8 mouse cellular contexts compared by ENCODE assay signal in genomic region chr8:123234918-123235519, GRCm38 (mm10). TPM values are rescaled to one million over a fixed set of nuclear protein-coding genes. Genes with fewer than 3 reads are reported as not detected.
DNase-seq lines count a peak whose midpoint lies in the region; ATAC-seq and TF ChIP-seq lines count a peak whose summit lies in the region.

No protein-coding gene starts in this region.

- no peaks in the 10 kb centered on the region for H3K36me3 ChIP-seq in ES-Bruce4 (ENCODE audit: control insufficient read depth, insufficient read depth, low read length, poor library complexity, severe bottlenecking)
- 0 out of 2 replicates have a peak, but pooled peaks cover 4% of the 10 kb centered on the region for H3K36me3 ChIP-seq in embryonic facial prominence, embryonic 13.5 days
- no peaks in the 10 kb centered on the region for H3K36me3 ChIP-seq in intestine, embryonic 14.5 days (ENCODE audit: control insufficient read depth, insufficient read depth, low read length)
- H3K36me3 ChIP-seq in liver, embryonic 14.5 days (replicated peaks; ENCODE audit: control insufficient read depth, insufficient read depth, low read depth) = no peaks in the 10 kb centered on the region
- H3K36me3 ChIP-seq in stomach, embryonic 14.5 days (ENCODE audit: control insufficient read depth, insufficient read depth, low read length) = peaks cover under 1% of the 10 kb centered on the region; the same call in 1 of the 2 replicates

- intact Hi-C loops in heart, postnatal 10 days (cut with DNase I) = no loop called here

- DNase-seq in heart, adult 11 months = peak; percentile 94
- no peak for DNase-seq in heart, postnatal 10 days
- DNase-seq in intestine, embryonic 14.5 days (ENCODE audit: low spot score) = no peak
- DNase-seq in liver, embryonic 14.5 days (ENCODE audit: low read depth in 3 of 3, low spot score in 3 of 3) = no peak
- no peak for DNase-seq in testis, postnatal 10 days (ENCODE audit: low spot score)

- H3K9me3 ChIP-seq in ES-Bruce4 (replicated peaks; ENCODE audit: control insufficient read depth, insufficient read depth, low read length, poor library complexity, severe bottlenecking) = no peaks in the 10 kb centered on the region
- H3K9me3 ChIP-seq in embryonic facial prominence, embryonic 13.5 days = no peaks in the 10 kb centered on the region
- H3K9me3 ChIP-seq in intestine, embryonic 14.5 days (ENCODE audit: control insufficient read depth, low read length) = no peaks in the 10 kb centered on the region
- no peaks in the 10 kb centered on the region for H3K9me3 ChIP-seq in liver, embryonic 14.5 days (ENCODE audit: control insufficient read depth, low read length)
- no peaks in the 10 kb centered on the region for H3K9me3 ChIP-seq in stomach, embryonic 14.5 days (ENCODE audit: control insufficient read depth, low read depth, low read length)

- ATAC-seq in embryonic facial prominence, embryonic 13.5 days (ENCODE audit: insufficient number of reproducible peaks, insufficient read depth, low FRiP score, low TSS enrichment, low read depth) = no peak
- peak; percentile 6; the same call in 1 of the 2 replicates for ATAC-seq in intestine, embryonic 14.5 days (replicated peaks; ENCODE audit: low FRiP score, low TSS enrichment, low read depth)
- ATAC-seq in liver, embryonic 14.5 days (ENCODE audit: insufficient read depth) = no peak
- no peak for ATAC-seq in stomach, embryonic 14.5 days (ENCODE audit: insufficient number of reproducible peaks, insufficient read depth, low FRiP score, low read depth)

- H3K27me3 ChIP-seq in ES-Bruce4 (ENCODE audit: control insufficient read depth, insufficient read depth, low read length, poor library complexity, severe bottlenecking) = no peaks in the 10 kb centered on the region
- peaks cover 43% of the 10 kb centered on the region for H3K27me3 ChIP-seq in embryonic facial prominence, embryonic 13.5 days
- H3K27me3 ChIP-seq in intestine, embryonic 14.5 days (replicated peaks; ENCODE audit: control insufficient read depth, insufficient read depth, low read length) = peaks cover 16% of the 10 kb centered on the region
- H3K27me3 ChIP-seq in liver, embryonic 14.5 days (ENCODE audit: control insufficient read depth, insufficient read depth, low read length) = peaks cover 12% of the 10 kb centered on the region
- H3K27me3 ChIP-seq in stomach, embryonic 14.5 days (ENCODE audit: control insufficient read depth, insufficient read depth, low read length) = no peaks in the 10 kb centered on the region

- H3K4me1 ChIP-seq in ES-Bruce4 (ENCODE audit: control insufficient read depth, insufficient read depth, low read length) = no peaks in the 10 kb centered on the region
- peaks cover 23% of the 10 kb centered on the region for H3K4me1 ChIP-seq in embryonic facial prominence, embryonic 13.5 days
- peaks cover 11% of the 10 kb centered on the region for H3K4me1 ChIP-seq in intestine, embryonic 14.5 days (replicated peaks; ENCODE audit: control insufficient read depth, insufficient read depth, low read length)
- peaks cover 7 to 10% of the 10 kb centered on the region in 2 experiments for H3K4me1 ChIP-seq in liver, embryonic 14.5 days (replicated peaks; ENCODE audit: control insufficient read depth in 2 of 2, insufficient read depth in 2 of 2, low read length in 1 of 2)
- peaks cover 9% of the 10 kb centered on the region; the same call in 1 of the 2 replicates for H3K4me1 ChIP-seq in stomach, embryonic 14.5 days (ENCODE audit: control insufficient read depth, insufficient read depth, low read length)

- TF ChIP-seq CTCF in ES-Bruce4 (IDR thresholded peaks at IDR 0.05; ENCODE audit: low read depth, low read length) = no peak
- TF ChIP-seq CTCF in liver, embryonic 14.5 days (IDR thresholded peaks at IDR 0.05; ENCODE audit: low read depth) = no peak

- TF ChIP-seq EP300 in ES-Bruce4 (IDR thresholded peaks at IDR 0.05; ENCODE audit: insufficient read depth, low read depth, low read length) = no peak
- no peak for TF ChIP-seq EP300 in liver, embryonic 14.5 days (IDR thresholded peaks at IDR 0.05; ENCODE audit: low read depth)

- peak overlapping the region; percentile 61; the same call in 1 of the 2 replicates for H3K4me3 ChIP-seq in ES-Bruce4 (ENCODE audit: low read depth, low read length)
- peak overlapping the region; percentile 59 for H3K4me3 ChIP-seq in embryonic facial prominence, embryonic 13.5 days
- peak overlapping the region; percentile 46 for H3K4me3 ChIP-seq in intestine, embryonic 14.5 days (ENCODE audit: low read depth, low read length)
- H3K4me3 ChIP-seq in liver, embryonic 14.5 days (ENCODE audit: insufficient read depth in 1 of 2, low read depth in 2 of 2, low read length in 2 of 2) = peak overlapping the region; percentile 64 to 70; a peak in 3 of 4 replicates
- peak overlapping the region; percentile 51 for H3K4me3 ChIP-seq in stomach, embryonic 14.5 days (ENCODE audit: low read depth, low read length)

- TF ChIP-seq POLR2A in ES-Bruce4 (IDR thresholded peaks at IDR 0.05; ENCODE audit: insufficient read depth, low read length) = no peak

- H3K27ac ChIP-seq in ES-Bruce4 (ENCODE audit: insufficient read depth, low read length) = no peak overlapping the region
- H3K27ac ChIP-seq in embryonic facial prominence, embryonic 13.5 days = no peak overlapping the region
- no peak overlapping the region for H3K27ac ChIP-seq in intestine, embryonic 14.5 days (ENCODE audit: low read depth)
- H3K27ac ChIP-seq in liver, embryonic 14.5 days = no peak overlapping the region
- H3K27ac ChIP-seq in stomach, embryonic 14.5 days (ENCODE audit: low read length) = no peak overlapping the region

- WGBS in embryonic facial prominence, embryonic 13.5 days = 33% methylated on average over 13 of the region's 13 CpGs
- WGBS in intestine, embryonic 14.5 days = 31% methylated on average over 13 of the region's 13 CpGs
- 32% methylated on average over 13 of the region's 13 CpGs for WGBS in liver, embryonic 14.5 days (ENCODE audit: insufficient replicate concordance)
- WGBS in stomach, embryonic 14.5 days = 29% methylated on average over 13 of the region's 13 CpGs

- H3K9ac ChIP-seq in ES-Bruce4 (ENCODE audit: low read depth, poor library complexity, severe bottlenecking) = peak overlapping the region; percentile 16; the same call in 1 of the 2 replicates
- H3K9ac ChIP-seq in embryonic facial prominence, embryonic 13.5 days = peak overlapping the region; percentile 73
- H3K9ac ChIP-seq in intestine, embryonic 14.5 days (ENCODE audit: low read length) = peak overlapping the region; percentile 36
- H3K9ac ChIP-seq in liver, embryonic 14.5 days (replicated peaks) = no peak overlapping the region
- peak overlapping the region; percentile 52 for H3K9ac ChIP-seq in stomach, embryonic 14.5 days (replicated peaks; ENCODE audit: low read depth, low read length)

- peak overlapping the region; percentile 96 for H3K4me2 ChIP-seq in embryonic facial prominence, embryonic 13.5 days
- peak overlapping the region; percentile 93 for H3K4me2 ChIP-seq in intestine, embryonic 14.5 days (ENCODE audit: low read length)
- H3K4me2 ChIP-seq in liver, embryonic 14.5 days (ENCODE audit: low read depth) = peak overlapping the region; percentile 94
- peak overlapping the region; percentile 97 for H3K4me2 ChIP-seq in stomach, embryonic 14.5 days (replicated peaks; ENCODE audit: low read depth, low read length)

RNA-seq across cellular contexts. Expression of gene Spata2l, which starts 1.0 kb away (rescaled TPM):
- 1 to 10 TPM; 6.4 to 6.8 TPM for total RNA-seq in heart, postnatal 10 days (2021)
- polyA plus RNA-seq in ES-Bruce4 (2011; ENCODE audit: insufficient read depth, insufficient read length, low read depth, missing spikeins) = 0.25 and 0.64 TPM in 2 replicates
- polyA plus RNA-seq in embryonic facial prominence, embryonic 13.5 days (2015; fragmentation: Nextera tagmentation; extraction: Ambion mirVana) = 4.6 and 5.1 TPM in 2 replicates
- polyA plus RNA-seq in intestine, embryonic 14.5 days (2014; fragmentation: Nextera tagmentation; extraction: Ambion mirVana) = 3.7 and 4.6 TPM in 2 replicates
- 0.87 and 0.92 TPM in 2 replicates for polyA plus RNA-seq in liver, embryonic 14.5 days (2012; rRNA removed)
- 1.5 TPM in 2 replicates for polyA plus RNA-seq in liver, embryonic 14.5 days (2014; fragmentation: Nextera tagmentation; extraction: Ambion mirVana)
- polyA plus RNA-seq in stomach, embryonic 14.5 days (2014; fragmentation: Nextera tagmentation; extraction: Ambion mirVana) = 4.1 and 4.7 TPM in 2 replicates

RNA-seq across cellular contexts. Expression of gene Cdk10, which starts 10.4 kb away (rescaled TPM):
- 10 to 100 TPM; 26.4 to 27.9 TPM for total RNA-seq in heart, postnatal 10 days (2021)
- polyA plus RNA-seq in ES-Bruce4 (2011; ENCODE audit: insufficient read depth, insufficient read length, low read depth, missing spikeins) = 34.3 and 35.7 TPM in 2 replicates
- 39.5 and 44.3 TPM in 2 replicates for polyA plus RNA-seq in embryonic facial prominence, embryonic 13.5 days (2015; fragmentation: Nextera tagmentation; extraction: Ambion mirVana)
- 31.1 and 32.6 TPM in 2 replicates for polyA plus RNA-seq in intestine, embryonic 14.5 days (2014; fragmentation: Nextera tagmentation; extraction: Ambion mirVana)
- polyA plus RNA-seq in liver, embryonic 14.5 days (2012; rRNA removed) = 15.4 and 16.3 TPM in 2 replicates
- 7.2 and 10.1 TPM in 2 replicates for polyA plus RNA-seq in liver, embryonic 14.5 days (2014; fragmentation: Nextera tagmentation; extraction: Ambion mirVana)
- polyA plus RNA-seq in stomach, embryonic 14.5 days (2014; fragmentation: Nextera tagmentation; extraction: Ambion mirVana) = 36.3 and 37.5 TPM in 2 replicates

RNA-seq across cellular contexts. Expression of gene Zfp276, which starts 19.0 kb away (rescaled TPM):
- total RNA-seq in heart, postnatal 10 days (2021) = 10 to 100 TPM; 10.7 to 12.1 TPM
- polyA plus RNA-seq in ES-Bruce4 (2011; ENCODE audit: insufficient read depth, insufficient read length, low read depth, missing spikeins) = 7.4 and 8.0 TPM in 2 replicates
- polyA plus RNA-seq in embryonic facial prominence, embryonic 13.5 days (2015; fragmentation: Nextera tagmentation; extraction: Ambion mirVana) = 27.0 and 29.3 TPM in 2 replicates
- polyA plus RNA-seq in intestine, embryonic 14.5 days (2014; fragmentation: Nextera tagmentation; extraction: Ambion mirVana) = 20.5 and 25.5 TPM in 2 replicates
- 8.4 and 8.9 TPM in 2 replicates for polyA plus RNA-seq in liver, embryonic 14.5 days (2012; rRNA removed)
- 4.7 and 5.9 TPM in 2 replicates for polyA plus RNA-seq in liver, embryonic 14.5 days (2014; fragmentation: Nextera tagmentation; extraction: Ambion mirVana)
- polyA plus RNA-seq in stomach, embryonic 14.5 days (2014; fragmentation: Nextera tagmentation; extraction: Ambion mirVana) = 21.8 and 23.2 TPM in 2 replicates

RNA-seq across cellular contexts. Expression of gene Vps9d1, which starts 19.1 kb away (rescaled TPM):
- 10 to 100 TPM; 22.9 to 27.0 TPM for total RNA-seq in heart, postnatal 10 days (2021)
- 4.7 and 8.9 TPM in 2 replicates for polyA plus RNA-seq in ES-Bruce4 (2011; ENCODE audit: insufficient read depth, insufficient read length, low read depth, missing spikeins)
- 32.6 and 33.3 TPM in 2 replicates for polyA plus RNA-seq in embryonic facial prominence, embryonic 13.5 days (2015; fragmentation: Nextera tagmentation; extraction: Ambion mirVana)
- 23.2 and 25.9 TPM in 2 replicates for polyA plus RNA-seq in intestine, embryonic 14.5 days (2014; fragmentation: Nextera tagmentation; extraction: Ambion mirVana)
- 7.8 and 8.5 TPM in 2 replicates for polyA plus RNA-seq in liver, embryonic 14.5 days (2012; rRNA removed)
- 2.4 and 3.8 TPM in 2 replicates for polyA plus RNA-seq in liver, embryonic 14.5 days (2014; fragmentation: Nextera tagmentation; extraction: Ambion mirVana)
- 26.5 and 29.7 TPM in 2 replicates for polyA plus RNA-seq in stomach, embryonic 14.5 days (2014; fragmentation: Nextera tagmentation; extraction: Ambion mirVana)

RNA-seq across cellular contexts. Expression of gene Spata33, which starts 22.4 kb away (rescaled TPM):
- 10 to 100 TPM; 42.9 to 48.5 TPM for total RNA-seq in heart, postnatal 10 days (2021)
- 1.8 TPM in 2 replicates for polyA plus RNA-seq in ES-Bruce4 (2011; ENCODE audit: insufficient read depth, insufficient read length, low read depth, missing spikeins)
- 5.8 and 5.9 TPM in 2 replicates for polyA plus RNA-seq in embryonic facial prominence, embryonic 13.5 days (2015; fragmentation: Nextera tagmentation; extraction: Ambion mirVana)
- 3.1 and 3.3 TPM in 2 replicates for polyA plus RNA-seq in intestine, embryonic 14.5 days (2014; fragmentation: Nextera tagmentation; extraction: Ambion mirVana)
- polyA plus RNA-seq in liver, embryonic 14.5 days (2012; rRNA removed) = 0.21 and 0.60 TPM in 2 replicates
- polyA plus RNA-seq in liver, embryonic 14.5 days (2014; fragmentation: Nextera tagmentation; extraction: Ambion mirVana) = 0.08 and 0.16 TPM in 2 replicates
- 4.1 and 5.7 TPM in 2 replicates for polyA plus RNA-seq in stomach, embryonic 14.5 days (2014; fragmentation: Nextera tagmentation; extraction: Ambion mirVana)
